Mouse (Mus musculus) heart, embryonic 14.5 days (tissue): ENCODE measurements at regions not wholly inside any gene's neighbourhood (a gene's known extent, or its start where the extent isn't known, plus 50 kb on each side); places are given as distances from the start of the nearest gene placed in this dataset.

Source experiments
- ATAC-seq: fragments of 200-750 bp; cut with Nextera tagmentation; 2 replicates; pipeline ENCODE4 v1.8.0; 2017; ENCODE audit warnings: low read depth, moderate TSS enrichment; ENCODE audit not compliant: insufficient number of reproducible peaks, insufficient read depth, low FRiP score
- H3K27ac ChIP-seq, 2 experiments: fragments of 200-500 bp in 1 of 2; fragments of 300-500 bp in 1 of 2; sonication (generic) in 1 of 2; replicated peaks in 1 of 2; 2 replicates each; pipeline ENCODE4 v1.5.1; 2012 to 2014; ENCODE audit warnings: low read depth in 2 of 2, low read length in 2 of 2, control low read depth in 1 of 2, mild to moderate bottlenecking in 1 of 2, mixed read lengths in 1 of 2; ENCODE audit not compliant: control insufficient read depth in 1 of 2, insufficient read depth in 1 of 2
- H3K27me3 ChIP-seq: fragments of 300-500 bp; sonication (generic); 2 replicates; pipeline ENCODE4 v1.6.1; 2014; ENCODE audit warnings: mild to moderate bottlenecking, low read length, control low read depth; ENCODE audit not compliant: control insufficient read depth, insufficient read depth
- H3K36me3 ChIP-seq: fragments of 300-500 bp; sonication (generic); 2 replicates; pipeline ENCODE4 v1.6.1; 2014; ENCODE audit warnings: mild to moderate bottlenecking, control low read depth, low read length, mixed read lengths; ENCODE audit not compliant: control insufficient read depth, insufficient read depth
- H3K4me1 ChIP-seq, 2 experiments: fragments of 200-500 bp in 1 of 2; fragments of 300-500 bp in 1 of 2; sonication (generic) in 1 of 2; 2 replicates each; pipeline ENCODE4 v1.6.1; 2012 to 2014; ENCODE audit warnings: low read length in 2 of 2, control low read depth in 1 of 2, mixed read lengths in 1 of 2; ENCODE audit not compliant: control insufficient read depth in 2 of 2, insufficient read depth in 2 of 2
- H3K4me2 ChIP-seq: fragments of 300-500 bp; sonication (generic); 2 replicates; pipeline ENCODE4 v1.6.1; 2014; ENCODE audit warnings: mild to moderate bottlenecking, low read length
- H3K4me3 ChIP-seq, 2 experiments: fragments of 200-500 bp in 1 of 2; fragments of 300-500 bp in 1 of 2; sonication (generic) in 1 of 2; 2 replicates each; pipeline ENCODE4 v1.5.1; 2012 to 2014; ENCODE audit warnings: low read length in 2 of 2, mild to moderate bottlenecking in 2 of 2, control low read depth in 1 of 2, low read depth in 1 of 2, moderate library complexity in 1 of 2; ENCODE audit not compliant: control insufficient read depth in 1 of 2, insufficient read depth in 1 of 2
- H3K9ac ChIP-seq: fragments of 300-500 bp; sonication (generic); 2 replicates; pipeline ENCODE4 v1.6.1; 2014; ENCODE audit warnings: mild to moderate bottlenecking, low read length
- H3K9me3 ChIP-seq: fragments of 300-500 bp; sonication (generic); 2 replicates; pipeline ENCODE4 v1.6.1; 2016; ENCODE audit warnings: low read length, control low read depth; ENCODE audit not compliant: control insufficient read depth
- WGBS: fragments of 180-500 bp; shearing (Covaris S2); extraction: QIAGEN DNeasy Blood & Tissue Kit; methylation state at CpG from one replicate; pipeline ENCODE4 v1.1.7; 2014; 5-methylcytosine and 5-hydroxymethylcytosine counted together

- H3K4me3 ChIP-seq, result no peak overlapping the region
- ATAC-seq, result 0 out of 2 replicates have a peak, but pooled peaks have one; percentile 13
- no peak overlapping the region for H3K9ac ChIP-seq
- H3K4me2 ChIP-seq, result peak overlapping the region; percentile 36; the same call in 1 of the 2 replicates
- H3K4me1 ChIP-seq, result peaks cover 3 to 5% of the 10 kb centered on the region in 2 experiments; a peak in 2 of 4 replicates
- H3K9me3 ChIP-seq, result 0 out of 2 replicates have a peak, but pooled peaks cover 2% of the 10 kb centered on the region
- no peaks in the 10 kb centered on the region; the same call in 1 of the 2 replicates for H3K27me3 ChIP-seq
- 52% methylated on average over 11 of the region's 11 CpGs for WGBS
- H3K27ac ChIP-seq, result peak overlapping the region; percentile 14 to 32; a peak in 1 of 4 replicates
- no peaks in the 10 kb centered on the region for H3K36me3 ChIP-seq
Observed at GRCm38 (mm10) chr14:33824421-33824874, 98.9 kb upstream of the Gdf10 start.

- H3K9me3 ChIP-seq, result 0 out of 2 replicates have a peak, but pooled peaks cover 2% of the 10 kb centered on the region
- H3K27ac ChIP-seq, result no peak overlapping the region
- no peak overlapping the region for H3K4me2 ChIP-seq
- H3K9ac ChIP-seq, result no peak overlapping the region
- no peak for ATAC-seq
- WGBS, result 48% methylated on average over 12 of the region's 12 CpGs
- H3K36me3 ChIP-seq, result no peaks in the 10 kb centered on the region
- peaks cover 2 to 3% of the 10 kb centered on the region in 2 experiments; a peak in 2 of 4 replicates for H3K4me1 ChIP-seq
- H3K27me3 ChIP-seq, result no peaks in the 10 kb centered on the region; the same call in 1 of the 2 replicates
- H3K4me3 ChIP-seq, result no peak overlapping the region
Observed at GRCm38 (mm10) chr14:33826003-33826644, 97.3 kb upstream of the Gdf10 start.

- no peak for ATAC-seq
- Histone ChIP-seq H3K27ac (no peak overlapping the region), H3K4me2 (no peak overlapping the region), H3K4me1 (peaks cover 8 to 9% of the 10 kb centered on the region in 2 experiments; a peak in 3 of 4 replicates), H3K9me3 (no peaks in the 10 kb centered on the region), H3K27me3 (no peaks in the 10 kb centered on the region; the same call in 1 of the 2 replicates), H3K36me3 (no peaks in the 10 kb centered on the region), H3K4me3 (no peak overlapping the region), H3K9ac (no peak overlapping the region)
- 56% methylated on average over 14 of the region's 14 CpGs for WGBS
Observed at GRCm38 (mm10) chr14:33832650-33833319, 90.6 kb upstream of the Gdf10 start.

GRCm38 (mm10) chr14:33836341-33836740 is 87.0 kb upstream of the Gdf10 start:
- Histone ChIP-seq H3K4me3 (no peak overlapping the region), H3K27me3 (no peaks in the 10 kb centered on the region), H3K36me3 (no peaks in the 10 kb centered on the region), H3K27ac (no peak overlapping the region), H3K9ac (no peak overlapping the region), H3K4me1 (peaks cover 8 to 9% of the 10 kb centered on the region in 2 experiments; a peak in 3 of 4 replicates), H3K4me2 (no peak overlapping the region), H3K9me3 (no peaks in the 10 kb centered on the region)
- ATAC-seq, result no peak
- WGBS, result 87% methylated on average over 11 of the region's 11 CpGs

GRCm38 (mm10) chr14:33841821-33842220 is 81.6 kb upstream of the Gdf10 start:
- Histone ChIP-seq H3K27me3 (no peaks in the 10 kb centered on the region), H3K36me3 (no peaks in the 10 kb centered on the region), H3K4me2 (no peak overlapping the region), H3K4me1 (peaks cover 0 to 3% of the 10 kb centered on the region in 2 experiments; a peak in 1 of 4 replicates), H3K9ac (no peak overlapping the region), H3K4me3 (no peak overlapping the region), H3K9me3 (no peaks in the 10 kb centered on the region), H3K27ac (no peak overlapping the region)
- WGBS, result 64% methylated on average over 6 of the region's 6 CpGs
- ATAC-seq, result no peak

GRCm38 (mm10) chr14:33853499-33853898 is 69.9 kb upstream of the Gdf10 start:
- Histone ChIP-seq H3K36me3 (no peaks in the 10 kb centered on the region), H3K9ac (no peak overlapping the region), H3K4me1 (no peaks in the 10 kb centered on the region), H3K9me3 (no peaks in the 10 kb centered on the region; the same call in 1 of the 2 replicates), H3K27ac (no peak overlapping the region), H3K4me2 (no peak overlapping the region), H3K4me3 (no peak overlapping the region), H3K27me3 (no peaks in the 10 kb centered on the region)
- ATAC-seq, result no peak
- WGBS, result 71% methylated on average over 3 of the region's 3 CpGs

GRCm38 (mm10) chr14:33854181-33854580 is 69.2 kb upstream of the Gdf10 start:
- Histone ChIP-seq H3K9me3 (no peaks in the 10 kb centered on the region; the same call in 1 of the 2 replicates), H3K9ac (no peak overlapping the region), H3K4me2 (no peak overlapping the region), H3K27me3 (no peaks in the 10 kb centered on the region), H3K4me1 (no peaks in the 10 kb centered on the region), H3K4me3 (no peak overlapping the region), H3K36me3 (no peaks in the 10 kb centered on the region), H3K27ac (no peak overlapping the region)
- no peak for ATAC-seq
- WGBS, result 83% methylated on average over 6 of the region's 6 CpGs
